ENCODE assay signal across 8 mouse cellular contexts in genomic region chr8:72492622-72493081, GRCm38 (mm10). TPM values are rescaled to one million over a fixed set of nuclear protein-coding genes. Genes with fewer than 3 reads are reported as not detected.
DNase-seq lines count a peak whose midpoint lies in the region; ATAC-seq lines count a peak whose summit lies in the region.

No protein-coding gene starts in this region.

- H3K9ac ChIP-seq in intestine, embryonic 14.5 days (ENCODE audit: low read length), result peak overlapping the region; percentile 78

- intact Hi-C loops in left cerebral cortex, postnatal 14 days (cut with DNase I), result loop anchor here (1.0 kb wide), 1 partner anchor 56 kb away; the partner anchor contains the start of gene Med26

- peaks cover 19% of the 10 kb centered on the region for H3K4me1 ChIP-seq in intestine, embryonic 14.5 days (replicated peaks; ENCODE audit: control insufficient read depth, insufficient read depth, low read length)

- H3K27ac ChIP-seq in intestine, embryonic 14.5 days (ENCODE audit: low read depth), result peak overlapping the region; percentile 74; the same call in 1 of the 2 replicates

- ATAC-seq in intestine, embryonic 14.5 days (replicated peaks; ENCODE audit: low FRiP score, low TSS enrichment, low read depth), result peak; percentile 96

- peaks cover 46% of the 10 kb centered on the region for H3K36me3 ChIP-seq in intestine, embryonic 14.5 days (ENCODE audit: control insufficient read depth, insufficient read depth, low read length)

- H3K9me3 ChIP-seq in intestine, embryonic 14.5 days (ENCODE audit: control insufficient read depth, low read length), result no peaks in the 10 kb centered on the region

- H3K4me3 ChIP-seq in intestine, embryonic 14.5 days (ENCODE audit: low read depth, low read length), result peak overlapping the region; percentile 90

- peak; percentile 99 to 100 for DNase-seq in adrenal gland, adult 18-20 months (ENCODE audit: low spot score in 2 of 2)
- peak; percentile 100 for DNase-seq in embryo, embryonic 11 days
- DNase-seq in gastrocnemius, postnatal 25 days, result peak; percentile 99
- DNase-seq in intestine, embryonic 14.5 days (ENCODE audit: low spot score), result peak; percentile 99
- DNase-seq in left cerebral cortex, postnatal 14 days (ENCODE audit: low spot score in 2 of 2), result peak; percentile 99
- peak; percentile 100 for DNase-seq in mesoderm, embryonic 11.5 days (ENCODE audit: low read depth, low spot score)
- peak; percentile 98 to 99 for DNase-seq in right cerebral cortex, postnatal 36 days (ENCODE audit: low spot score in 2 of 2)
- peak; percentile 99 for DNase-seq in yolk sac, embryonic 10.5 days (ENCODE audit: low spot score)

- WGBS in intestine, embryonic 14.5 days, result under 1% methylated on average over 52 of the region's 56 CpGs

- peak overlapping the region; percentile 99 for H3K4me2 ChIP-seq in intestine, embryonic 14.5 days (ENCODE audit: low read length)

- no peaks in the 10 kb centered on the region for H3K27me3 ChIP-seq in intestine, embryonic 14.5 days (replicated peaks; ENCODE audit: control insufficient read depth, insufficient read depth, low read length)

RNA-seq across cellular contexts. Expression of gene Slc35e1, which starts 0.2 kb away (rescaled TPM):
- total RNA-seq in adrenal gland, adult 18-20 months (2021), result 10 to 100 TPM; 39.9 to 41.5 TPM
- total RNA-seq in gastrocnemius, postnatal 25 days (2021), result 10 to 100 TPM; 36.6 to 43.0 TPM
- 11.2 and 13.5 TPM in 2 replicates for polyA plus RNA-seq in intestine, embryonic 14.5 days (2014; fragmentation: Nextera tagmentation; extraction: Ambion mirVana)
- total RNA-seq in left cerebral cortex, postnatal 14 days (2021), result 10 to 100 TPM; 50.8 to 53.8 TPM

RNA-seq across cellular contexts. Expression of gene Cherp, which starts 17.6 kb away (rescaled TPM):
- 10 to 100 TPM; 61.8 to 62.5 TPM for total RNA-seq in adrenal gland, adult 18-20 months (2021)
- 10 to 100 TPM; 21.1 to 26.0 TPM for total RNA-seq in gastrocnemius, postnatal 25 days (2021)
- polyA plus RNA-seq in intestine, embryonic 14.5 days (2014; fragmentation: Nextera tagmentation; extraction: Ambion mirVana), result 64.0 and 64.3 TPM in 2 replicates
- total RNA-seq in left cerebral cortex, postnatal 14 days (2021), result 10 to 100 TPM; 68.9 to 77.4 TPM

RNA-seq across cellular contexts. Expression of gene 1700030K09Rik, which starts 49.0 kb away (rescaled TPM):
- total RNA-seq in adrenal gland, adult 18-20 months (2021), result 10 to 100 TPM in 1 of 2 experiments, 1 to 10 TPM in 1; 6.6 to 10.5 TPM
- 1 to 10 TPM; 2.9 to 3.2 TPM for total RNA-seq in gastrocnemius, postnatal 25 days (2021)
- polyA plus RNA-seq in intestine, embryonic 14.5 days (2014; fragmentation: Nextera tagmentation; extraction: Ambion mirVana), result 13.3 and 15.4 TPM in 2 replicates
- 10 to 100 TPM; 11.4 to 12.6 TPM for total RNA-seq in left cerebral cortex, postnatal 14 days (2021)

RNA-seq across cellular contexts. Expression of gene Calr3, which starts 49.0 kb away (rescaled TPM):
- 1 to 10 TPM; 3.9 to 5.3 TPM for total RNA-seq in adrenal gland, adult 18-20 months (2021)
- 1 to 10 TPM; 2.1 to 2.5 TPM for total RNA-seq in gastrocnemius, postnatal 25 days (2021)
- 1.7 and 1.9 TPM in 2 replicates for polyA plus RNA-seq in intestine, embryonic 14.5 days (2014; fragmentation: Nextera tagmentation; extraction: Ambion mirVana)
- 1 to 10 TPM in 1 of 2 experiments, under 1 TPM in 1; 0.86 to 1.2 TPM for total RNA-seq in left cerebral cortex, postnatal 14 days (2021)

RNA-seq across cellular contexts. Expression of gene Med26, which starts 55.4 kb away (rescaled TPM):
- 10 to 100 TPM in 1 of 2 experiments, 1 to 10 TPM in 1; 9.2 to 10.3 TPM for total RNA-seq in adrenal gland, adult 18-20 months (2021)
- total RNA-seq in gastrocnemius, postnatal 25 days (2021), result 1 to 10 TPM; 7.3 to 7.9 TPM
- polyA plus RNA-seq in intestine, embryonic 14.5 days (2014; fragmentation: Nextera tagmentation; extraction: Ambion mirVana), result 13.9 and 14.9 TPM in 2 replicates
- total RNA-seq in left cerebral cortex, postnatal 14 days (2021), result 1 to 10 TPM; 8.5 to 9.8 TPM

Comparison
In these comparisons a context has a peak if more than half of its experiments do, and no peak if none do; other contexts are left out.
1. Peak in every context shown above with its lines: DNase-seq, ATAC-seq, H3K4me3 ChIP-seq and H3K27ac ChIP-seq.